Mouse (Mus musculus): ENCODE measurements at regions not wholly inside any gene's neighbourhood (a gene's known extent, or its start where the extent isn't known, plus 50 kb on each side); places are given as distances from the start of the nearest gene placed in this dataset.

GRCm38 (mm10) chr8:49326980-49327379, 483.2 kb upstream of the Tenm3 start:
- no peak overlapping the region for H3K27ac ChIP-seq
- no peak for DNase-seq (ENCODE audit: low spot score)
- no peak overlapping the region for H3K4me2 ChIP-seq (ENCODE audit: low read depth, low read length)
- WGBS, result 74% methylated on average over 4 of the region's 4 CpGs
- no peak overlapping the region for H3K9ac ChIP-seq (replicated peaks; ENCODE audit: low read length)
- no peaks in the 10 kb centered on the region for H3K27me3 ChIP-seq (ENCODE audit: insufficient read depth, low read length)
- no peak overlapping the region for H3K4me3 ChIP-seq (ENCODE audit: low read length)
- H3K36me3 ChIP-seq (ENCODE audit: insufficient read depth, low read length), result no peaks in the 10 kb centered on the region
- ATAC-seq, result no peak
- no peak for TF ChIP-seq CTCF (IDR thresholded peaks at IDR 0.05; ENCODE audit: low read depth)
- H3K4me1 ChIP-seq (ENCODE audit: insufficient read depth, low read length), result no peaks in the 10 kb centered on the region
- no peaks in the 10 kb centered on the region for H3K9me3 ChIP-seq (ENCODE audit: low read length)

GRCm38 (mm10) chr8:49321404-49321803, 477.7 kb upstream of the Tenm3 start:
- 56% methylated on average over 3 of the region's 3 CpGs for WGBS
- no peak overlapping the region for H3K4me3 ChIP-seq (ENCODE audit: low read length)
- TF ChIP-seq CTCF (IDR thresholded peaks at IDR 0.05; ENCODE audit: low read depth), result no peak

GRCm38 (mm10) chr8:49313483-49314278, 469.9 kb upstream of the Tenm3 start:
- Histone ChIP-seq H3K9ac (replicated peaks; ENCODE audit: low read length) (no peak overlapping the region), H3K4me1 (ENCODE audit: insufficient read depth, low read length) (no peaks in the 10 kb centered on the region), H3K27ac (no peak overlapping the region), H3K9me3 (ENCODE audit: low read length) (no peaks in the 10 kb centered on the region), H3K4me3 (ENCODE audit: low read length) (no peak overlapping the region), H3K27me3 (ENCODE audit: insufficient read depth, low read length) (no peaks in the 10 kb centered on the region), H3K36me3 (ENCODE audit: insufficient read depth, low read length) (no peaks in the 10 kb centered on the region), H3K4me2 (ENCODE audit: low read depth, low read length) (no peak overlapping the region)
- peak; percentile 27 for DNase-seq (ENCODE audit: low spot score)
- 72% methylated on average over 10 of the region's 10 CpGs for WGBS
- TF ChIP-seq CTCF (IDR thresholded peaks at IDR 0.05; ENCODE audit: low read depth), result no peak
- no peak for ATAC-seq

More at GRCm38 (mm10) chr8:49321404-49321803, 477.7 kb upstream of the Tenm3 start:
- Histone ChIP-seq H3K4me1 (ENCODE audit: insufficient read depth, low read length) (no peaks in the 10 kb centered on the region), H3K27ac (no peak overlapping the region), H3K36me3 (ENCODE audit: insufficient read depth, low read length) (no peaks in the 10 kb centered on the region), H3K27me3 (ENCODE audit: insufficient read depth, low read length) (no peaks in the 10 kb centered on the region), H3K9ac (replicated peaks; ENCODE audit: low read length) (no peak overlapping the region), H3K9me3 (ENCODE audit: low read length) (no peaks in the 10 kb centered on the region), H3K4me2 (ENCODE audit: low read depth, low read length) (no peak overlapping the region)
- no peak for ATAC-seq
- DNase-seq (ENCODE audit: low spot score), result no peak

GRCm38 (mm10) chr8:49312816-49313215, 469.1 kb upstream of the Tenm3 start:
- Histone ChIP-seq H3K27me3 (ENCODE audit: insufficient read depth, low read length) (no peaks in the 10 kb centered on the region), H3K9ac (replicated peaks; ENCODE audit: low read length) (no peak overlapping the region), H3K9me3 (ENCODE audit: low read length) (no peaks in the 10 kb centered on the region), H3K4me3 (ENCODE audit: low read length) (no peak overlapping the region), H3K27ac (no peak overlapping the region), H3K36me3 (ENCODE audit: insufficient read depth, low read length) (no peaks in the 10 kb centered on the region), H3K4me2 (ENCODE audit: low read depth, low read length) (no peak overlapping the region), H3K4me1 (ENCODE audit: insufficient read depth, low read length) (no peaks in the 10 kb centered on the region)
- ATAC-seq (no peak), DNase-seq (ENCODE audit: low spot score) (no peak)
- 44% methylated on average over 5 of the region's 5 CpGs for WGBS
- TF ChIP-seq CTCF (IDR thresholded peaks at IDR 0.05; ENCODE audit: low read depth), result no peak

GRCm38 (mm10) chr8:49282401-49282800, 438.6 kb upstream of the Tenm3 start:
- no peak overlapping the region for H3K4me3 ChIP-seq (ENCODE audit: low read length)
- H3K9ac ChIP-seq (replicated peaks; ENCODE audit: low read length), result no peak overlapping the region
- no peaks in the 10 kb centered on the region for H3K36me3 ChIP-seq (ENCODE audit: insufficient read depth, low read length)
- 47% methylated on average over 4 of the region's 4 CpGs for WGBS
- H3K9me3 ChIP-seq (ENCODE audit: low read length), result no peaks in the 10 kb centered on the region
- H3K27ac ChIP-seq, result no peak overlapping the region
- DNase-seq (ENCODE audit: low spot score) (no peak), ATAC-seq (no peak)
- H3K4me1 ChIP-seq (ENCODE audit: insufficient read depth, low read length), result no peaks in the 10 kb centered on the region
- H3K4me2 ChIP-seq (ENCODE audit: low read depth, low read length), result no peak overlapping the region
- H3K27me3 ChIP-seq (ENCODE audit: insufficient read depth, low read length), result no peaks in the 10 kb centered on the region
- no peak for TF ChIP-seq CTCF (IDR thresholded peaks at IDR 0.05; ENCODE audit: low read depth)

GRCm38 (mm10) chr8:49281254-49281653, 437.5 kb upstream of the Tenm3 start:
- Histone ChIP-seq H3K27ac (no peak overlapping the region), H3K4me3 (ENCODE audit: low read length) (no peak overlapping the region), H3K36me3 (ENCODE audit: insufficient read depth, low read length) (no peaks in the 10 kb centered on the region), H3K4me1 (ENCODE audit: insufficient read depth, low read length) (no peaks in the 10 kb centered on the region), H3K9ac (replicated peaks; ENCODE audit: low read length) (no peak overlapping the region), H3K27me3 (ENCODE audit: insufficient read depth, low read length) (no peaks in the 10 kb centered on the region), H3K9me3 (ENCODE audit: low read length) (no peaks in the 10 kb centered on the region), H3K4me2 (ENCODE audit: low read depth, low read length) (no peak overlapping the region)
- ATAC-seq (no peak), DNase-seq (ENCODE audit: low spot score) (no peak)
- 63% methylated on average over 5 of the region's 5 CpGs for WGBS
- TF ChIP-seq CTCF (IDR thresholded peaks at IDR 0.05; ENCODE audit: low read depth), result no peak

- Histone ChIP-seq H3K4me2 (ENCODE audit: low read depth, low read length) (no peak overlapping the region), H3K27ac (no peak overlapping the region), H3K36me3 (ENCODE audit: insufficient read depth, low read length) (no peaks in the 10 kb centered on the region), H3K4me1 (ENCODE audit: insufficient read depth, low read length) (no peaks in the 10 kb centered on the region), H3K4me3 (ENCODE audit: low read length) (no peak overlapping the region), H3K9ac (replicated peaks; ENCODE audit: low read length) (no peak overlapping the region), H3K27me3 (ENCODE audit: insufficient read depth, low read length) (no peaks in the 10 kb centered on the region), H3K9me3 (ENCODE audit: low read length) (no peaks in the 10 kb centered on the region)
- no peak for DNase-seq (ENCODE audit: low spot score)
- no peak for TF ChIP-seq CTCF (IDR thresholded peaks at IDR 0.05; ENCODE audit: low read depth)
- 83% methylated on average over 4 of the region's 4 CpGs for WGBS
- ATAC-seq, result no peak
Measured at GRCm38 (mm10) chr8:49274031-49274430, 430.3 kb upstream of the Tenm3 start.
